Mouse (Mus musculus): ENCODE measurements around the gene Plekhm1. TPM values are rescaled to one million over a fixed set of nuclear protein-coding genes. Genes with fewer than 3 reads are reported as not detected.

The Plekhm1 gene
- total and polyA plus RNA-seq, 3 experiments: 3.4 to 10.0 TPM; not detected in 1

- H3K36me3 ChIP-seq (ENCODE audit: control insufficient read depth in 1 of 2, insufficient read depth in 2 of 2, low read length in 2 of 2): no peaks in the 10 kb centered on the region
Observed at GRCm38 (mm10) chr11:103339414-103340119, 72.9 kb downstream of the Plekhm1 start.

GRCm38 (mm10) chr11:103338671-103339070 is 73.8 kb downstream of the Plekhm1 start:
- Histone ChIP-seq H3K9me3 (replicated peaks; ENCODE audit: insufficient read depth, low read length) (no peaks in the 10 kb centered on the region), H3K9ac (ENCODE audit: control insufficient read depth, low read depth, low read length, poor library complexity, severe bottlenecking) (no peak overlapping the region), H3K27ac (ENCODE audit: control insufficient read depth, low read depth, low read length) (no peak overlapping the region), H3K4me3 (ENCODE audit: control insufficient read depth in 1 of 2, insufficient read depth in 1 of 2, low read depth in 2 of 2, low read length in 2 of 2) (no peak overlapping the region), H3K4me1 (ENCODE audit: control insufficient read depth in 1 of 2, insufficient read depth in 2 of 2, low read length in 2 of 2) (no peaks in the 10 kb centered on the region), H3K36me3 (ENCODE audit: control insufficient read depth in 1 of 2, insufficient read depth in 2 of 2, low read length in 2 of 2) (no peaks in the 10 kb centered on the region), H3K27me3 (ENCODE audit: control insufficient read depth in 1 of 2, insufficient read depth in 2 of 2, low read length in 2 of 2) (no peaks in the 10 kb centered on the region), H3K79me2 (ENCODE audit: control insufficient read depth, insufficient read depth, low read length, poor library complexity) (no peaks in the 10 kb centered on the region)
- TF ChIP-seq UBTF (IDR thresholded peaks at IDR 0.05; ENCODE audit: borderline replicate concordance, insufficient read depth, low read depth, low read length) (no peak), ZMIZ1 (IDR thresholded peaks at IDR 0.05; ENCODE audit: low read depth, low read length) (no peak), ELF1 (IDR thresholded peaks at IDR 0.05; ENCODE audit: low read depth, low read length) (no peak), RAD21 (IDR thresholded peaks at IDR 0.05; ENCODE audit: low read depth, low read length) (no peak), USF2 (IDR thresholded peaks at IDR 0.05; ENCODE audit: borderline replicate concordance in 1 of 2, insufficient read depth in 1 of 2, low read depth in 1 of 2, low read length in 2 of 2) (no peak), SIN3A (IDR thresholded peaks at IDR 0.05; ENCODE audit: low read length) (no peak), POLR2AphosphoS2 (IDR thresholded peaks at IDR 0.05; ENCODE audit: low read length) (no peak), ZKSCAN1 (IDR thresholded peaks at IDR 0.05; ENCODE audit: low read depth, low read length) (no peak), MAX (IDR thresholded peaks at IDR 0.05; ENCODE audit: low read length) (no peak), MEF2A (IDR thresholded peaks at IDR 0.05; ENCODE audit: extremely low read depth, insufficient replicate concordance, low read depth, low read length, poor library complexity, severe bottlenecking) (no peak), NRF1 (IDR thresholded peaks at IDR 0.05; ENCODE audit: insufficient read depth, low read depth, low read length, poor library complexity, severe bottlenecking) (no peak)
- no peak for DNase-seq (ENCODE audit: low read depth, low spot score)

More at GRCm38 (mm10) chr11:103339414-103340119, 72.9 kb downstream of the Plekhm1 start:
- TF ChIP-seq CHD1 (IDR thresholded peaks at IDR 0.05; ENCODE audit: low read depth, low read length): no peak
- no peak for TF ChIP-seq GATA1 (IDR thresholded peaks at IDR 0.05; ENCODE audit: low read depth, low read length)
- TF ChIP-seq CHD2 (IDR thresholded peaks at IDR 0.05; ENCODE audit: low read length): no peak
- no peak for TF ChIP-seq MAFK (IDR thresholded peaks at IDR 0.05; ENCODE audit: borderline replicate concordance, low read depth, low read length)
- no peak for TF ChIP-seq E2F4 (IDR thresholded peaks at IDR 0.05; ENCODE audit: borderline replicate concordance, low read depth, low read length)
- TF ChIP-seq GABPA (IDR thresholded peaks at IDR 0.05; ENCODE audit: low read depth, low read length): no peak
- no peak for TF ChIP-seq NRF1 (IDR thresholded peaks at IDR 0.05; ENCODE audit: insufficient read depth, low read depth, low read length, poor library complexity, severe bottlenecking)
- no peak for TF ChIP-seq POLR2AphosphoS2 (IDR thresholded peaks at IDR 0.05; ENCODE audit: low read length)
- no peak for TF ChIP-seq POLR2A (IDR thresholded peaks at IDR 0.05; ENCODE audit: control insufficient read depth in 1 of 2, insufficient read depth in 1 of 2, low read depth in 1 of 2, low read length in 2 of 2, poor library complexity in 1 of 2)
- no peak for TF ChIP-seq USF2 (IDR thresholded peaks at IDR 0.05; ENCODE audit: borderline replicate concordance in 1 of 2, insufficient read depth in 1 of 2, low read depth in 1 of 2, low read length in 2 of 2)
- no peak for TF ChIP-seq RCOR1 (IDR thresholded peaks at IDR 0.05; ENCODE audit: low read depth, low read length)
- Histone ChIP-seq H3K9me3 (replicated peaks; ENCODE audit: insufficient read depth, low read length) (no peaks in the 10 kb centered on the region), H3K4me1 (ENCODE audit: control insufficient read depth in 1 of 2, insufficient read depth in 2 of 2, low read length in 2 of 2) (no peaks in the 10 kb centered on the region), H3K27me3 (ENCODE audit: control insufficient read depth in 1 of 2, insufficient read depth in 2 of 2, low read length in 2 of 2) (no peaks in the 10 kb centered on the region), H3K27ac (ENCODE audit: control insufficient read depth, low read depth, low read length) (no peak overlapping the region), H3K79me2 (ENCODE audit: control insufficient read depth, insufficient read depth, low read length, poor library complexity) (no peaks in the 10 kb centered on the region), H3K4me3 (ENCODE audit: control insufficient read depth in 1 of 2, insufficient read depth in 1 of 2, low read depth in 2 of 2, low read length in 2 of 2) (no peak overlapping the region), H3K9ac (ENCODE audit: control insufficient read depth, low read depth, low read length, poor library complexity, severe bottlenecking) (no peak overlapping the region)
- no peak for DNase-seq (ENCODE audit: low read depth, low spot score)

Data from MEL (cell line).